Mouse (Mus musculus): ENCODE data around the gene Mettl16. TPM values are rescaled to one million over a fixed set of nuclear protein-coding genes. Genes with fewer than 3 reads are reported as not detected.

The Mettl16 gene
- total and polyA plus RNA-seq, 2 experiments from 2014 or later, result 3.6 to 12.7 TPM

GRCm38 (mm10) chr11:74862129-74862528 is 91.5 kb downstream of the Mettl16 start:
- Histone ChIP-seq H3K36me3 (replicated peaks; ENCODE audit: control insufficient read depth, insufficient read depth, low read length) (no peaks in the 10 kb centered on the region), H3K4me2 (ENCODE audit: low read depth, low read length) (no peak overlapping the region), H3K9me3 (replicated peaks; ENCODE audit: control insufficient read depth, low read length) (no peaks in the 10 kb centered on the region), H3K9ac (replicated peaks; ENCODE audit: low read depth, low read length) (no peak overlapping the region), H3K4me1 (ENCODE audit: control insufficient read depth, insufficient read depth) (peaks cover 7% of the 10 kb centered on the region; the same call in 1 of the 2 replicates), H3K27me3 (ENCODE audit: control insufficient read depth, insufficient read depth, low read length) (no peaks in the 10 kb centered on the region), H3K27ac (ENCODE audit: low read depth) (no peak overlapping the region), H3K4me3 (ENCODE audit: low read depth, low read length) (no peak overlapping the region)
- ATAC-seq (ENCODE audit: insufficient read depth, low read depth) (no peak), DNase-seq (ENCODE audit: low spot score) (no peak)
- 60% methylated on average over 5 of the region's 5 CpGs for WGBS
- TF ChIP-seq EP300 (IDR thresholded peaks at IDR 0.05; ENCODE audit: low read depth) (no peak), CTCF (IDR thresholded peaks at IDR 0.05; ENCODE audit: low read depth) (no peak)

GRCm38 (mm10) chr11:74863471-74863870 is 92.8 kb downstream of the Mettl16 start:
- no peak overlapping the region for H3K9ac ChIP-seq (replicated peaks; ENCODE audit: low read depth, low read length)
- DNase-seq (ENCODE audit: low spot score) (no peak), ATAC-seq (ENCODE audit: insufficient read depth, low read depth) (no peak)
- no peak for TF ChIP-seq EP300 (IDR thresholded peaks at IDR 0.05; ENCODE audit: low read depth)
- TF ChIP-seq CTCF (IDR thresholded peaks at IDR 0.05; ENCODE audit: low read depth), result peak; percentile 58
- peaks cover 7% of the 10 kb centered on the region; the same call in 1 of the 2 replicates for H3K4me1 ChIP-seq (ENCODE audit: control insufficient read depth, insufficient read depth)
- no peaks in the 10 kb centered on the region for H3K9me3 ChIP-seq (replicated peaks; ENCODE audit: control insufficient read depth, low read length)
- H3K27me3 ChIP-seq (ENCODE audit: control insufficient read depth, insufficient read depth, low read length), result no peaks in the 10 kb centered on the region
- no peaks in the 10 kb centered on the region for H3K36me3 ChIP-seq (replicated peaks; ENCODE audit: control insufficient read depth, insufficient read depth, low read length)
- WGBS, result 24% methylated on average over 11 of the region's 11 CpGs
- H3K4me2 ChIP-seq (ENCODE audit: low read depth, low read length), result no peak overlapping the region
- H3K4me3 ChIP-seq (ENCODE audit: low read depth, low read length), result no peak overlapping the region
- H3K27ac ChIP-seq (ENCODE audit: low read depth), result no peak overlapping the region

GRCm38 (mm10) chr11:74864421-74864820 is 93.8 kb downstream of the Mettl16 start:
- TF ChIP-seq CTCF (IDR thresholded peaks at IDR 0.05; ENCODE audit: low read depth) (no peak), EP300 (IDR thresholded peaks at IDR 0.05; ENCODE audit: low read depth) (no peak)
- 60% methylated on average over 9 of the region's 9 CpGs for WGBS
- no peaks in the 10 kb centered on the region for H3K27me3 ChIP-seq (ENCODE audit: control insufficient read depth, insufficient read depth, low read length)
- DNase-seq (ENCODE audit: low spot score), result no peak
- H3K9me3 ChIP-seq (replicated peaks; ENCODE audit: control insufficient read depth, low read length), result no peaks in the 10 kb centered on the region
- H3K4me2 ChIP-seq (ENCODE audit: low read depth, low read length), result no peak overlapping the region
- H3K9ac ChIP-seq (replicated peaks; ENCODE audit: low read depth, low read length), result no peak overlapping the region
- no peak overlapping the region for H3K27ac ChIP-seq (ENCODE audit: low read depth)
- H3K4me3 ChIP-seq (ENCODE audit: low read depth, low read length), result no peak overlapping the region
- peaks cover 7% of the 10 kb centered on the region; the same call in 1 of the 2 replicates for H3K4me1 ChIP-seq (ENCODE audit: control insufficient read depth, insufficient read depth)
- no peaks in the 10 kb centered on the region for H3K36me3 ChIP-seq (replicated peaks; ENCODE audit: control insufficient read depth, insufficient read depth, low read length)
- no peak for ATAC-seq (ENCODE audit: insufficient read depth, low read depth)

- no peak overlapping the region for H3K4me3 ChIP-seq (ENCODE audit: low read depth, low read length)
- H3K27ac ChIP-seq (ENCODE audit: low read depth), result no peak overlapping the region
- H3K36me3 ChIP-seq (replicated peaks; ENCODE audit: control insufficient read depth, insufficient read depth, low read length), result no peaks in the 10 kb centered on the region
- ATAC-seq (ENCODE audit: insufficient read depth, low read depth), result no peak
- 81% methylated on average over 9 of the region's 9 CpGs for WGBS
- no peaks in the 10 kb centered on the region for H3K27me3 ChIP-seq (ENCODE audit: control insufficient read depth, insufficient read depth, low read length)
- TF ChIP-seq EP300 (IDR thresholded peaks at IDR 0.05; ENCODE audit: low read depth), result no peak
- no peak for TF ChIP-seq CTCF (IDR thresholded peaks at IDR 0.05; ENCODE audit: low read depth)
- no peaks in the 10 kb centered on the region for H3K9me3 ChIP-seq (replicated peaks; ENCODE audit: control insufficient read depth, low read length)
- DNase-seq (ENCODE audit: low spot score), result no peak
- peaks cover 7% of the 10 kb centered on the region; the same call in 1 of the 2 replicates for H3K4me1 ChIP-seq (ENCODE audit: control insufficient read depth, insufficient read depth)
- no peak overlapping the region for H3K9ac ChIP-seq (replicated peaks; ENCODE audit: low read depth, low read length)
- no peak overlapping the region for H3K4me2 ChIP-seq (ENCODE audit: low read depth, low read length)
Observed at GRCm38 (mm10) chr11:74865252-74865651, 94.6 kb downstream of the Mettl16 start.

- H3K4me1 ChIP-seq (ENCODE audit: control insufficient read depth, insufficient read depth), result peaks cover 7% of the 10 kb centered on the region; the same call in 1 of the 2 replicates
- peak; percentile 39 for ATAC-seq (ENCODE audit: insufficient read depth, low read depth)
- DNase-seq (ENCODE audit: low spot score), result no peak
- H3K36me3 ChIP-seq (replicated peaks; ENCODE audit: control insufficient read depth, insufficient read depth, low read length), result no peaks in the 10 kb centered on the region
- TF ChIP-seq EP300 (IDR thresholded peaks at IDR 0.05; ENCODE audit: low read depth) (no peak), CTCF (IDR thresholded peaks at IDR 0.05; ENCODE audit: low read depth) (no peak)
- no peak overlapping the region for H3K4me2 ChIP-seq (ENCODE audit: low read depth, low read length)
- H3K9me3 ChIP-seq (replicated peaks; ENCODE audit: control insufficient read depth, low read length), result no peaks in the 10 kb centered on the region
- H3K27ac ChIP-seq (ENCODE audit: low read depth), result no peak overlapping the region
- H3K9ac ChIP-seq (replicated peaks; ENCODE audit: low read depth, low read length), result no peak overlapping the region
- H3K4me3 ChIP-seq (ENCODE audit: low read depth, low read length), result no peak overlapping the region
- WGBS, result 73% methylated on average over 4 of the region's 4 CpGs
- no peaks in the 10 kb centered on the region for H3K27me3 ChIP-seq (ENCODE audit: control insufficient read depth, insufficient read depth, low read length)
Observed at GRCm38 (mm10) chr11:74866640-74867039, 96.0 kb downstream of the Mettl16 start.

- H3K4me1 ChIP-seq (ENCODE audit: control insufficient read depth, insufficient read depth), result peaks cover 7% of the 10 kb centered on the region; the same call in 1 of the 2 replicates
- ATAC-seq (ENCODE audit: insufficient read depth, low read depth) (no peak; the same call in 1 of the 2 replicates), DNase-seq (ENCODE audit: low spot score) (no peak)
- H3K4me3 ChIP-seq (ENCODE audit: low read depth, low read length), result no peak overlapping the region
- TF ChIP-seq EP300 (IDR thresholded peaks at IDR 0.05; ENCODE audit: low read depth) (no peak), CTCF (IDR thresholded peaks at IDR 0.05; ENCODE audit: low read depth) (no peak)
- H3K27ac ChIP-seq (ENCODE audit: low read depth), result no peak overlapping the region
- H3K9ac ChIP-seq (replicated peaks; ENCODE audit: low read depth, low read length), result no peak overlapping the region
- no peaks in the 10 kb centered on the region for H3K36me3 ChIP-seq (replicated peaks; ENCODE audit: control insufficient read depth, insufficient read depth, low read length)
- H3K9me3 ChIP-seq (replicated peaks; ENCODE audit: control insufficient read depth, low read length), result no peaks in the 10 kb centered on the region
- WGBS, result 61% methylated on average over 2 of the region's 2 CpGs
- H3K4me2 ChIP-seq (ENCODE audit: low read depth, low read length), result no peak overlapping the region
- H3K27me3 ChIP-seq (ENCODE audit: control insufficient read depth, insufficient read depth, low read length), result no peaks in the 10 kb centered on the region
Observed at GRCm38 (mm10) chr11:74867181-74867580, 96.6 kb downstream of the Mettl16 start.
